Mouse (Mus musculus): ENCODE results near the gene Gprin1.

GRCm38 (mm10) chr13:54695479-54696230 lies 54.0 kb downstream of the Gprin1 start:
- TF ChIP-seq CTCF (IDR thresholded peaks at IDR 0.05; ENCODE audit: low read depth, low read length): no peak
- TF ChIP-seq POLR2A (IDR thresholded peaks at IDR 0.05; ENCODE audit: borderline replicate concordance, low read depth, low read length): no peak

Measured in bone marrow macrophage, adult 2 months (primary cell).